Mouse (Mus musculus): ENCODE data around the gene Ugt1a2.

DNA sequence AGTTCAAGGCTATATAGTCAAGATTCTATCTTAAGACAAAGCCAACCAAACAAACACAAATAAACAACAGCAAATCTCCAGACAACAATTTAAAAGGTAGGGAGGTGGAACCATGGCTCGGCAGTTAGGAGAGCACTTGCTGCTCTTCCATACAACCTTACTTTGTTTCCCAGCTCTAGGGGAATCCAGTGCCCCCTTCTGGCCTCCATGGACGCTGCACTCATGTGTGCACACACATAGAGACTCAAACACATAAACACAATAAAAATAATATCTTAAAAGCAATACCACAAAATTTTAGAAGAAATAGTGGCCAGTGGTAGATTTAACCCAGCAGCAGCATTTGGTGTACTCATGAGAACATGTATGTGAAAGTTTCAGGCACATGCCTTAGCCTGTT is 16.7 kb downstream of the Ugt1a2 start:
- no peak for TF ChIP-seq GATA1 (IDR thresholded peaks at IDR 0.05; ENCODE audit: borderline replicate concordance, low read length)
- no peak for TF ChIP-seq FLI1 (IDR thresholded peaks at IDR 0.05; ENCODE audit: low read length)
